Mouse (Mus musculus) kidney, postnatal 0 days (tissue): ENCODE results near the gene Cnfn. TPM values are rescaled to one million over a fixed set of nuclear protein-coding genes. Genes with fewer than 3 reads are reported as not detected.
A peak's percentile ranks its signal among the peaks of the same experiment; 100 is the strongest.

ENCODE experiments used
- ATAC-seq: fragments of 200-750 bp; cut with Nextera tagmentation; replicated peaks from 2 replicates; pipeline ENCODE4 v1.8.0; 2017; ENCODE audit warnings: low read depth, moderate number of reproducible peaks, moderate TSS enrichment, moderate library complexity; ENCODE audit not compliant: low FRiP score
- DNase-seq: peaks from one replicate; pipeline ENCODE4 v3.0.0-alpha.2; 2016; ENCODE audit warnings: low spot score
- H3K27ac ChIP-seq: fragments of 300-500 bp; sonication (generic); 2 replicates; pipeline ENCODE4 v1.5.1; 2014; ENCODE audit warnings: mild to moderate bottlenecking
- H3K27me3 ChIP-seq: fragments of 300-500 bp; sonication (generic); 2 replicates; pipeline ENCODE4 v1.6.1; 2014; ENCODE audit warnings: low read length, mixed read lengths; ENCODE audit not compliant: insufficient read depth
- H3K36me3 ChIP-seq: fragments of 300-500 bp; sonication (generic); 2 replicates; pipeline ENCODE4 v1.6.1; 2014; ENCODE audit warnings: low read length, mixed read lengths; ENCODE audit not compliant: insufficient read depth
- H3K4me1 ChIP-seq: fragments of 300-500 bp; sonication (generic); replicated peaks from 2 replicates; pipeline ENCODE4 v1.6.1; 2014; ENCODE audit warnings: antibody characterized with exemption, low read length, mixed read lengths; ENCODE audit not compliant: insufficient read depth
- H3K4me2 ChIP-seq: fragments of 300-500 bp; sonication (generic); 2 replicates; pipeline ENCODE4 v1.6.1; 2014; ENCODE audit warnings: mild to moderate bottlenecking, low read length, moderate library complexity, mixed read lengths
- H3K4me3 ChIP-seq: fragments of 300-500 bp; sonication (generic); replicated peaks from 2 replicates; pipeline ENCODE4 v1.5.1; 2014; ENCODE audit warnings: low read depth, low read length
- H3K9ac ChIP-seq: fragments of 300-500 bp; sonication (generic); 2 replicates; pipeline ENCODE4 v1.6.1; 2014; ENCODE audit warnings: low read depth, low read length
- H3K9me3 ChIP-seq: fragments of 300-500 bp; sonication (generic); replicated peaks from 2 replicates; pipeline ENCODE4 v1.6.1; 2016; ENCODE audit warnings: low read length, inconsistent platforms, mixed read lengths
- CTCF ChIP-seq: IDR thresholded peaks from 2 replicates; pipeline ENCODE4 v1.5.1; 2016; ENCODE audit warnings: antibody characterized with exemption, low read depth, mild to moderate bottlenecking, moderate library complexity
- WGBS: fragments of 180-500 bp; shearing (Covaris S2); extraction: QIAGEN DNeasy Blood & Tissue Kit; methylation state at CpG from one replicate; pipeline ENCODE4 v1.1.7; 2014; 5-methylcytosine and 5-hydroxymethylcytosine counted together
- polyA plus RNA-seq: library from polyadenylated mRNA; unstranded; fragments of >200 nt; fragmentation: Nextera tagmentation; extraction: Ambion mirVana; gene quantifications from 2 replicates; pipeline ENCODE4 v1.2.1, GENCODE M21; 2015

Gene Cnfn
- polyA plus RNA-seq, 1 experiment from 2014 or later: not detected

DNA sequence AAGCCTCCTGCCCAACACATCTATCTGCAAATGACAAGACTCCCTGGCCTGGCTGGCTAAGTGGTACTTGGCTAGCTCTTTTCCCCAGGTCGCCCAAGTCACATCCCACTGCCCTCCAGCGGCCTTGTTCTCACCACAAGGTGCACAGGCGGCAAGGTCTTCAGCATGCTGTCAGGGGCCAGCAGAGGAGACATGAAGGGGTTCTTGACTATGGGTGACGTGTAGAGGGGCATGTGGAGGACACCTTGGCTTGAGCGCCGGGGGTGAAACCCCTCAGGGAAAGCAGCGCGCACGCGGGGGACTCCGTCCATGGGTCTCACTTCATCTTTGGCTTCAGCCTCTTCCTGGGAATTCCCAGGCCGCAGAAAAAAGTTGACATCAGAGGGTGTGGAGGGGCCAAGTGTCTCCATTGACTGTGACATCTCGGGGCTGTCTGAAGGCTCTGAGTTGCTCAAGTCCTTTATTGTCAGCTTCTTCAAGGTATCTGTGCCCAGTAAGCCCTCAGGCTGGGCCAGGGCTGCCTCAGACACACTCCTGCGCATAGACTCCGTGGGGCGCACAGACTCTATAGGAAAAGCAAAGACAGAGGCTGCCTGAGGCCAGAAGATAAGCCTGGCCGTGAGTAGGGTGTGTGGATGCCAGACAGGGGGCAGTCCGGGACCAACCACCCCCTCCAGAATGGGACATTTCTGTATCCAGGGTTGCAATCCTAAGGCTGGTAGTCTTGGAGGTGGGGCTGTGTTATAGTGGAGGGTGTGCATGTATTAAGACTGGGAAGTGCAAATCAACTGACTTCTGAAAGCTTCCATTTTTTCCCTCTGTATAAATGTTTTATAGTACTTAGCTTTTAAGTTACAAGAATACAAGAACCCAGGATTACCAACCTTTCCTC lies 11.1 kb upstream of the Cnfn start:
- ATAC-seq (no peak), DNase-seq (no peak)
- peaks cover 19% of the 10 kb centered on the region; the same call in 1 of the 2 replicates for H3K36me3 ChIP-seq
- no peaks in the 10 kb centered on the region for H3K27me3 ChIP-seq
- H3K4me3 ChIP-seq: no peak overlapping the region
- 68% methylated on average over 18 of the region's 18 CpGs for WGBS
- H3K27ac ChIP-seq: no peak overlapping the region
- no peaks in the 10 kb centered on the region; the same call in 1 of the 2 replicates for H3K4me1 ChIP-seq
- H3K9ac ChIP-seq: peak overlapping the region; percentile 36
- no peaks in the 10 kb centered on the region for H3K9me3 ChIP-seq
- peak overlapping the region; percentile 55 for H3K4me2 ChIP-seq
- no peak for TF ChIP-seq CTCF

DNA sequence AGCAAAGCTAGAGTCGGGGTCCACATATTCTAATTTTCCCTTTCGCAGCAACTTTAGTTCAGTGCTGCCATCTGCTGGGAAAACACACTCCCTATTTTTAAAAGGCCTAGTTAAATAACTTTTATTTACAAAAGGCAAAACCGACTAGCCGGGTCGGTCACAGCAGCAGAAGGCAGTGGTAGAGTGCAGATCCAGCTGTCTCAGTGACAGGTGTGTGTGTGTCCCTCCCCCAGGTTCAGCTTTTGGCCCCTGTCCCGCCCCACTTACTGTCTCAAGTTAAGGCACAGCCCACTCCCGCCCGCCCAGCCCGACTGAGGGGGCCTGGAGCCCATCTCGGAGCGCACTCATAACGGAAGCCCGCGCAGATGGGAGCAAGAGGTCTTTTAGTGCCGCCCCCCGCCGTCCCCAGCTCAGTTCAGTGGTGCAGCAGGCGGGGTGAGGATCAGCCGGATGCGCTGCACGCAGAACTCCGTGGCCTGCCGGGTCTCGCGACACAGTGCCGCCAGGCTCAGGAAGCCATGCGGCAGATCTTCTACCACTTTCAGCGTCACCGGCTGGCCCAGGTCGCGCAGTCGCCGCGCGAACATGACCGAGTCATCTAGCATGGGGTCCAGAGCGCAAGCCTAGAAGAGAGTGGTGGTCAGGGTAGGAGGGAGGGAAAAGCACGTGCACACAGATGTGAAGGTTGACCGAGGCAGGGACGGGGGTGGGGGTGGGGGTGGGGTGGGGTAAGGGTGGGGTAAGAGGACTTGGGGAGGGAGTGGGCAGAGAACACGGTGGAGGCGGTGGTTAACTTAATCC lies 10.2 kb upstream of the Cnfn start:
- H3K27me3 ChIP-seq: no peaks in the 10 kb centered on the region
- WGBS: 4% methylated on average over 40 of the region's 42 CpGs
- DNase-seq: peak; percentile 88
- no peak overlapping the region for H3K27ac ChIP-seq
- no peaks in the 10 kb centered on the region for H3K4me1 ChIP-seq
- peak overlapping the region; percentile 55 for H3K4me2 ChIP-seq
- peak overlapping the region; percentile 22; the same call in 1 of the 2 replicates for H3K4me3 ChIP-seq
- H3K9ac ChIP-seq: peak overlapping the region; percentile 36
- peak; percentile 71 for TF ChIP-seq CTCF
- peaks cover 16% of the 10 kb centered on the region; the same call in 1 of the 2 replicates for H3K36me3 ChIP-seq
- peak; percentile 55 for ATAC-seq
- no peaks in the 10 kb centered on the region for H3K9me3 ChIP-seq

DNA sequence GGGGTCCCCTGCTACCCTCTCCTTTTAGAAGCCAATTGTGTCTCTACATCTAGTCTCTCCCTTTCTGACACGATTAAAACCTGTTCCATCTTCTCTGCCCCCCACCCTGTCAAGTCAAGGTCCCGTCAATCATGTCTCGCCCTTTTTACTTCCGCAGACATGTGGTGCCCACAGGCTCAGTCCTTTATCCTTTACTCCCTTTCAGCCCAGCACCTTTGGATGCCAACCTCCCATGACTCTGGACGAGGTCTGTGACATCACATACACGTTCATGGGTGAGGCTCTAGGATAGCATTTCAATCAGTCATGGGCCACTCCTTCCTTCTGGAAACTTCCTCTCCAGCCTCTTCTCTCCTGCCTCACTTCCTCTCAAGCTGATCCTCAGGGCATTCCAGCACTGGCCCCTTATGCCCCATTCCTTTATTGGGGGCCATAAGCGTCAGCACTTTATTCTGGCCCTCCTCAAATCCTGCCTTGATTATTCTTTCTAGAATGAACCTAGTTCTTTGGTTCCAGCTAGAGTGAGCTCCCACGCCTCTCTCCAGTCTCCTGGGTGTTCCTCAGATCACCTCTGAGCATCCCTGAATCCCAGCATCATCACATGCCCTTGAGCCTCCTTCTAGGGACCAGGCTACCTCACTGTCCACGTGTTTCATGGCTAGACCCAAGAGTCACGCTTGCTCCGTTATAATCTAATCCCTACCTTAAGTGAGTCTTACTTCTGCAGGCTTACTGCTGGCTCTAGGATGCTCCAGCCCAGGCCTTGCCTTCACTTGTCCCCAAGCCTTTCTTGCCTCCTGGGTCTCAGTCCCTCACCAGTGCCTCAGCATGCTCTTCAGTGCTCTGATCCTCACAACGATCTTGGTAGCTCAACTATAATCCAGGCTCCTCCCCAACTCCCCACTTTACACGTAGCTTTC lies 8.9 kb upstream of the Cnfn start:
- 77% methylated on average over 13 of the region's 13 CpGs for WGBS
- ATAC-seq (no peak), DNase-seq (no peak)
- Histone ChIP-seq H3K27ac (no peak overlapping the region), H3K9me3 (no peaks in the 10 kb centered on the region), H3K27me3 (no peaks in the 10 kb centered on the region), H3K4me2 (no peak overlapping the region), H3K4me1 (no peaks in the 10 kb centered on the region), H3K9ac (no peak overlapping the region), H3K4me3 (no peak overlapping the region), H3K36me3 (peaks cover 8% of the 10 kb centered on the region; the same call in 1 of the 2 replicates)
- TF ChIP-seq CTCF: no peak

DNA sequence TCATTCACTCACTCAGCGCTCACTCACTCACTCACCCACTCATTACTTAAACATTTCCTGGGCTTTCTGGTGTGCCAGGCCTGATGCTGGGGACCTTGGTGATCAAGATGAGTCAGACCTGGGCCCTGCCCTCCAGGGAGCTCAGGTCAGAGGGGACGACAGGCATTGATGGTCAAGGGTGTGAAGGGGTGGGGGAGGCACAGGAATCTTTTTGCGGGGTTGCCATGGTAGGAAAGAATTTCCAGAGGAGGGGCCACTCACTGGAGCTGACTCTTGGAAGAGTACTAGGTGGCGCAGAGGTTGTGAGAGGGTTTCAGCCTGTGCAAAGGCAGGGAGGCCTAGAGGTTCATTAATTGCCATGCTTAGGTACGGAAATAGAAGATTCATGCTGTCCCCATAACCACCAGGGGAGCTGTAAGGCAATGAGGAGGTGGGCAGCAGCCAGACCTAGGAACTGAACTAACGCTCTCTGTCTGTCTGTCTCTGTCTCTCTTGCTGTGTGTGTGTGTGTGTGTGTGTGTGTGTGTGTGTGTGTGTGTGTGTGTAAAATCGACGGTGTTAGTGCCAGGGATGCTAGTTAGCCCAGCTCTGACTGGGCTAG lies 7.7 kb upstream of the Cnfn start:
- Histone ChIP-seq H3K27me3 (no peaks in the 10 kb centered on the region), H3K27ac (no peak overlapping the region), H3K4me2 (peak overlapping the region; percentile 49), H3K4me1 (no peaks in the 10 kb centered on the region), H3K36me3 (peaks cover 8% of the 10 kb centered on the region; the same call in 1 of the 2 replicates), H3K4me3 (no peak overlapping the region), H3K9ac (no peak overlapping the region), H3K9me3 (no peaks in the 10 kb centered on the region)
- peak; percentile 37 for DNase-seq
- WGBS: 46% methylated on average over 8 of the region's 8 CpGs
- ATAC-seq: peak; percentile 9; the same call in 1 of the 2 replicates
- TF ChIP-seq CTCF: peak; percentile 52

- Histone ChIP-seq H3K9ac (no peak overlapping the region), H3K9me3 (no peaks in the 10 kb centered on the region), H3K36me3 (peaks cover 5% of the 10 kb centered on the region; the same call in 1 of the 2 replicates), H3K27me3 (no peaks in the 10 kb centered on the region), H3K4me3 (peak overlapping the region; percentile 20), H3K27ac (no peak overlapping the region), H3K4me1 (no peaks in the 10 kb centered on the region), H3K4me2 (peak overlapping the region; percentile 49)
- ATAC-seq: peak; percentile 47
- WGBS: 3% methylated on average over 17 of the region's 17 CpGs
- no peak for TF ChIP-seq CTCF
- DNase-seq: peak; percentile 84
Measured at GRCm38 (mm10) chr7:25376556-25376955, 7.0 kb upstream of the Cnfn start.
